Mouse (Mus musculus) effector memory CD4-positive, alpha-beta T cell, adult 7 months (primary cell): ENCODE measurements around the gene Prr7. TPM values are rescaled to one million over a fixed set of nuclear protein-coding genes. Genes with fewer than 3 reads are reported as not detected.

Experiments
- polyA plus RNA-seq: library from polyadenylated mRNA; unstranded; fragments of 100-300 nt; shearing (Covaris generic); gene quantifications from one replicate; pipeline ENCODE4 v1.2.1, GENCODE M21; 2017

Prr7 gene
- polyA plus RNA-seq = 8.0 TPM

GRCm38 (mm10) chr13:55464027-55464884, at the start of gene Prr7:
TSS of gene Prr7 (plus strand) at chr13:55464267.

GRCm38 (mm10) chr13:55414743-55415380, 49.2 kb upstream of the Prr7 start, which contains the start of gene Pfn3:
TSS of gene Pfn3 (minus strand) at chr13:55415232.

GRCm38 (mm10) chr13:55426613-55427012, 37.5 kb upstream of the Prr7 start, which contains the start of gene F12:
TSS of gene F12 (minus strand) at chr13:55426793.

GRCm38 (mm10) chr13:55444937-55445315, 19.1 kb upstream of the Prr7 start, which contains the start of gene Grk6:
TSS of gene Grk6 (plus strand) at chr13:55445072.

GRCm38 (mm10) chr13:55487578-55488498, 23.8 kb downstream of the Prr7 start, which contains the start of gene Dbn1:
TSS of gene Dbn1 (minus strand) at chr13:55488111.

GRCm38 (mm10) chr13:55513111-55513748, 49.2 kb downstream of the Prr7 start, which contains the start of gene Pdlim7:
TSS of gene Pdlim7 (minus strand) at chr13:55513676.

Other genes with a start within 250 kb of the Prr7 start
- 261 TPM for gene Prelid1, start 143.8 kb upstream of the Prr7 start, polyA plus RNA-seq
- gene Rab24, start 142.3 kb upstream of the Prr7 start, polyA plus RNA-seq = 90.2 TPM
- not detected for gene Mxd3, start 134.4 kb upstream of the Prr7 start, polyA plus RNA-seq
- 148 TPM for gene Lman2, start 101.5 kb upstream of the Prr7 start, polyA plus RNA-seq
- gene Rgs14, start 94.5 kb upstream of the Prr7 start, polyA plus RNA-seq = 66.5 TPM
- gene Slc34a1, start 66.1 kb upstream of the Prr7 start, polyA plus RNA-seq = 0.28 TPM
- gene Pfn3, start 49.0 kb upstream of the Prr7 start, polyA plus RNA-seq = 0.82 TPM
- gene F12, start 37.5 kb upstream of the Prr7 start, polyA plus RNA-seq = not detected
- 345 TPM for gene Grk6, start 19.2 kb upstream of the Prr7 start, polyA plus RNA-seq
- gene Dbn1, start 23.8 kb downstream of the Prr7 start, polyA plus RNA-seq = not detected
- 8.9 TPM for gene Pdlim7, start 49.4 kb downstream of the Prr7 start, polyA plus RNA-seq
- not detected for gene Dok3, start 65.0 kb downstream of the Prr7 start, polyA plus RNA-seq
- 68.7 TPM for gene Ddx41, start 72.4 kb downstream of the Prr7 start, polyA plus RNA-seq
- 51.6 TPM for gene Fam193b, start 106.9 kb downstream of the Prr7 start, polyA plus RNA-seq
- gene Tmed9, start 109.5 kb downstream of the Prr7 start, polyA plus RNA-seq = 224 TPM
- gene B4galt7, start 135.6 kb downstream of the Prr7 start, polyA plus RNA-seq = 34.4 TPM
- gene Caml, start 158.7 kb downstream of the Prr7 start, polyA plus RNA-seq = 23.9 TPM
- 70.6 TPM for gene Ddx46, start 170.8 kb downstream of the Prr7 start, polyA plus RNA-seq
- 34.0 TPM for gene B230219D22Rik, start 228.9 kb downstream of the Prr7 start, polyA plus RNA-seq